Mouse (Mus musculus) bone marrow macrophage, adult 2 months (primary cell): Measurements from ENCODE around the gene Abca6.

ENCODE experiments used
- CTCF ChIP-seq: IDR thresholded peaks from 2 replicates; pipeline ENCODE4 v1.5.1; 2012; ENCODE audit warnings: low read depth, mild to moderate bottlenecking, low read length, moderate library complexity
- POLR2A ChIP-seq: IDR thresholded peaks from 2 replicates; pipeline ENCODE4 v1.6.1; 2012; ENCODE audit warnings: mild to moderate bottlenecking, low read depth, low read length, borderline replicate concordance

GRCm38 (mm10) chr11:110244730-110245129 is 6.8 kb downstream of the Abca6 start:
- TF ChIP-seq CTCF = no peak
- TF ChIP-seq POLR2A = no peak
